18 mouse cellular contexts compared by ENCODE assay signal in the genomic region with DNA sequence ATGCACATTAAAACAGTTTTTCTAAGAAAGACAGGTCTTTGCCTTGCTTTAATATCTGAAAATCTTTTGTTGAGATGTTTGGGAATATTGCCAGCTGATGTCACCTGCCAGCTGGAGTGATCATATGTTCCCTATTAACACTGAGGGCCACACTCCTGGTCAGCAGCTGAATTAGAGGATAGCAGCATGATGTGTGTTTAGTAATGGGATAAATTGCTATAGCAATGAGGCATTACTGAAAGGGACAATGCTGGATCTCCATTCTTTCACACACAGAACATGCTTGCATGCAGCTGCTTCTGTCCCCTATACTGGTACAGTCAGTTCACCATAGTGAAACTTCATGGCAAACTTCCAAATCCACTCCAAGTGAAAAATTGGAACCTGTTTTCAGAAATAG.
A peak's percentile ranks its signal among the peaks of the same experiment; 100 is the strongest.
DNase-seq lines count a peak whose midpoint lies in the region; ATAC-seq and TF ChIP-seq lines count a peak whose summit lies in the region.
"Had no signal": no experiment of that assay in that cellular context is flagged by ENCODE, and none has a peak within 500 bp of the region (broad histone marks: within the 10 kb centered on the region; RNA-seq: fewer than 3 reads in every experiment).

No protein-coding gene starts in this region.

- TF ChIP-seq CTCF in kidney, adult 2 months (conservative IDR thresholded peaks at IDR 0.05; ENCODE audit: insufficient read depth, insufficient read length, low read depth, low read length) = no peak

- no peak overlapping the region for H3K4me2 ChIP-seq in limb, embryonic 14.5 days (replicated peaks; ENCODE audit: low read depth, low read length, severe bottlenecking)
- no peak overlapping the region for H3K4me2 ChIP-seq in hindbrain, embryonic 14.5 days (replicated peaks)
- H3K4me2 ChIP-seq: embryonic facial prominence, embryonic 15.5 days; limb, embryonic 12.5 days had no signal

- no peak overlapping the region for H3K4me3 ChIP-seq in limb, embryonic 14.5 days (replicated peaks; ENCODE audit: low read length)
- H3K4me3 ChIP-seq in limb, embryonic 10.5 days = no peak overlapping the region
- no peak overlapping the region for H3K4me3 ChIP-seq in hindbrain, embryonic 14.5 days (replicated peaks; ENCODE audit: low read length)
- H3K4me3 ChIP-seq in kidney, adult 2 months (ENCODE audit: insufficient read depth, low read depth, low read length) = no peak overlapping the region
- H3K4me3 ChIP-seq: embryonic facial prominence, embryonic 15.5 days; limb, embryonic 12.5 days; megakaryocyte, embryonic 14.5 days had no signal

- H3K27ac ChIP-seq in limb, embryonic 14.5 days (replicated peaks; ENCODE audit: low read depth, low read length) = no peak overlapping the region
- H3K27ac ChIP-seq in limb, embryonic 10.5 days = no peak overlapping the region
- H3K27ac ChIP-seq in hindbrain, embryonic 14.5 days = no peak overlapping the region; the same call in 1 of the 2 replicates
- H3K27ac ChIP-seq in kidney, adult 2 months (ENCODE audit: insufficient read depth, low read depth, low read length) = no peak overlapping the region
- H3K27ac ChIP-seq: embryonic facial prominence, embryonic 15.5 days; limb, embryonic 12.5 days had no signal

- DNase-seq in limb, embryonic 14.5 days (ENCODE audit: low spot score) = peak; percentile 6
- DNase-seq in limb, embryonic 10.5 days (ENCODE audit: low spot score) = no peak
- DNase-seq in cerebellum, postnatal 25 days = peak; percentile 13 to 38
- DNase-seq in hindbrain, embryonic 14.5 days (ENCODE audit: low spot score) = peak; percentile 58
- peak; percentile 91 for DNase-seq in retina, postnatal 1 day
- no peak for DNase-seq in kidney, adult 2 months
- DNase-seq in left cerebral cortex, postnatal 10 days (ENCODE audit: extremely low spot score in 1 of 2, low spot score in 2 of 2) = no peak
- DNase-seq in heart, postnatal 4 days = no peak
- DNase-seq: adrenal gland, postnatal 10 days; heart, adult 11 months; heart, postnatal 10 days; kidney, adult 11 months; liver, postnatal 0 days; thymus, adult 2 months had no signal

- ATAC-seq in limb, embryonic 14.5 days (ENCODE audit: low FRiP score, low read depth) = no peak
- ATAC-seq in hindbrain, embryonic 14.5 days (ENCODE audit: low FRiP score) = peak; percentile 78; the same call in 1 of the 2 replicates
- ATAC-seq: liver, postnatal 0 days had no signal

- no peak for TF ChIP-seq POLR2A in limb, embryonic 14.5 days (IDR thresholded peaks at IDR 0.05; ENCODE audit: borderline replicate concordance, extremely low read depth, insufficient read depth, insufficient read length)
- TF ChIP-seq POLR2A in kidney, adult 2 months (IDR thresholded peaks at IDR 0.05; ENCODE audit: low read depth, low read length) = no peak

- intact Hi-C loops in left cerebral cortex, postnatal 10 days (cut with DNase I) = no loop called here

- no peaks in the 10 kb centered on the region for H3K36me3 ChIP-seq in limb, embryonic 14.5 days (ENCODE audit: control insufficient read depth, insufficient read depth, low read length)
- no peaks in the 10 kb centered on the region for H3K36me3 ChIP-seq in limb, embryonic 10.5 days
- H3K36me3 ChIP-seq in hindbrain, embryonic 14.5 days (replicated peaks; ENCODE audit: control insufficient read depth, insufficient read depth) = no peaks in the 10 kb centered on the region
- no peaks in the 10 kb centered on the region for H3K36me3 ChIP-seq in kidney, adult 2 months (ENCODE audit: control insufficient read depth, insufficient read depth, low read length)
- H3K36me3 ChIP-seq: embryonic facial prominence, embryonic 15.5 days; limb, embryonic 12.5 days had no signal

- no peaks in the 10 kb centered on the region for H3K27me3 ChIP-seq in limb, embryonic 14.5 days (ENCODE audit: control insufficient read depth, insufficient read depth, low read length)
- no peaks in the 10 kb centered on the region for H3K27me3 ChIP-seq in limb, embryonic 10.5 days (ENCODE audit: low read depth, poor library complexity, severe bottlenecking)
- no peaks in the 10 kb centered on the region for H3K27me3 ChIP-seq in hindbrain, embryonic 14.5 days (ENCODE audit: control insufficient read depth, insufficient read depth, low read length)
- no peaks in the 10 kb centered on the region for H3K27me3 ChIP-seq in kidney, adult 2 months (replicated peaks; ENCODE audit: control insufficient read depth, insufficient read depth, low read length)
- H3K27me3 ChIP-seq: CH12.LX; embryonic facial prominence, embryonic 15.5 days; limb, embryonic 12.5 days; megakaryocyte, embryonic 14.5 days had no signal

- peaks cover 3% of the 10 kb centered on the region for H3K4me1 ChIP-seq in limb, embryonic 14.5 days (ENCODE audit: control insufficient read depth, insufficient read depth, low read length)
- no peaks in the 10 kb centered on the region for H3K4me1 ChIP-seq in limb, embryonic 10.5 days
- H3K4me1 ChIP-seq in hindbrain, embryonic 14.5 days (replicated peaks; ENCODE audit: control insufficient read depth, insufficient read depth, low read length) = peaks cover 5% of the 10 kb centered on the region; the same call in 1 of the 2 replicates
- H3K4me1 ChIP-seq in kidney, adult 2 months (ENCODE audit: control insufficient read depth, insufficient read depth, low read length) = no peaks in the 10 kb centered on the region
- H3K4me1 ChIP-seq: embryonic facial prominence, embryonic 15.5 days; limb, embryonic 12.5 days; megakaryocyte, embryonic 14.5 days had no signal

- H3K9ac ChIP-seq in limb, embryonic 14.5 days (ENCODE audit: low read depth, low read length, severe bottlenecking) = no peak overlapping the region
- H3K9ac ChIP-seq in hindbrain, embryonic 14.5 days = no peak overlapping the region
- H3K9ac ChIP-seq: embryonic facial prominence, embryonic 15.5 days; limb, embryonic 12.5 days; liver, postnatal 0 days had no signal

- no peaks in the 10 kb centered on the region for H3K9me3 ChIP-seq in limb, embryonic 14.5 days (ENCODE audit: control insufficient read depth, low read length)
- H3K9me3 ChIP-seq in limb, embryonic 10.5 days (replicated peaks) = no peaks in the 10 kb centered on the region
- H3K9me3 ChIP-seq in hindbrain, embryonic 14.5 days (ENCODE audit: control insufficient read depth, low read length) = no peaks in the 10 kb centered on the region
- H3K9me3 ChIP-seq: embryonic facial prominence, embryonic 15.5 days; limb, embryonic 12.5 days; megakaryocyte, embryonic 14.5 days had no signal

Comparison
In these comparisons a context has a peak if more than half of its experiments do, and no peak if none do; other contexts are left out.
1. DNase-seq: peak in limb, embryonic 14.5 days (single experiment), cerebellum, postnatal 25 days (2 of 2), hindbrain, embryonic 14.5 days (single experiment) and retina, postnatal 1 day (single experiment); none in limb, embryonic 10.5 days (single experiment), kidney, adult 2 months (single experiment), left cerebral cortex, postnatal 10 days (0 of 2) and heart, postnatal 4 days (single experiment).